Mouse (Mus musculus): Measurements from ENCODE around the gene Rere. TPM values are rescaled to one million over a fixed set of nuclear protein-coding genes. Genes with fewer than 3 reads are reported as not detected.

Gene Rere
- polyA plus RNA-seq, 2 experiments, result 28.5 to 43.3 TPM

- Histone ChIP-seq H3K4me2 (replicated peaks; ENCODE audit: low read depth, low read length, severe bottlenecking) (no peak overlapping the region), H3K4me1 (ENCODE audit: control insufficient read depth, insufficient read depth, low read length) (peaks cover 23% of the 10 kb centered on the region; the same call in 1 of the 2 replicates), H3K27ac (replicated peaks; ENCODE audit: low read depth, low read length) (no peak overlapping the region), H3K4me3 (replicated peaks; ENCODE audit: low read length) (no peak overlapping the region), H3K9ac (ENCODE audit: low read depth, low read length, severe bottlenecking) (no peak overlapping the region), H3K27me3 (ENCODE audit: control insufficient read depth, insufficient read depth, low read length) (no peaks in the 10 kb centered on the region), H3K36me3 (ENCODE audit: control insufficient read depth, insufficient read depth, low read length) (no peaks in the 10 kb centered on the region), H3K9me3 (ENCODE audit: control insufficient read depth, low read length) (no peaks in the 10 kb centered on the region)
- no peak for TF ChIP-seq POLR2A (IDR thresholded peaks at IDR 0.05; ENCODE audit: borderline replicate concordance, extremely low read depth, insufficient read depth, insufficient read length)
- ATAC-seq (ENCODE audit: low FRiP score, low read depth) (no peak), DNase-seq (ENCODE audit: low spot score) (no peak)
- WGBS, result 69% methylated on average over 12 of the region's 12 CpGs
Observed at GRCm38 (mm10) chr4:150454571-150455306, 173.3 kb downstream of the Rere start.

DNA sequence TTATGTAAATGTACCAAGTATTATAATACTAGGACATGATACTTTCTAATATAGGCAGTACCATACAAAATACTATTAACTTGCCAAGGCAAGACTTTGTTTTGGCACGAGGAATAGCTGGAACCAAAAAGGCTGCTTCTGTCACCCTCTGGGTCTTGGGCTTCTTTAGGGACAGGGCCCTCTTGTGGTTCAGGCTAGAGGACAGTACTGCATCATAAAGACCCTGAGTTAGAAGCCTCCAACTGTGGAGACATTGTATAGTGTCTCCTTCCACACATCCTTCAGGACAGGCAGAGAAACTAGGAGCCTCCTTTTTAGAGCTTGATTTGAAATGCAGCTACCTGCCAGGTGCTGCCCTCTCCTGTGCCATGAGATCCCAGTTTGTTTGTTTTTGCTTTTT lies 174.3 kb downstream of the Rere start:
- no peak overlapping the region for H3K4me2 ChIP-seq (replicated peaks; ENCODE audit: low read depth, low read length, severe bottlenecking)
- no peak for ATAC-seq (ENCODE audit: low FRiP score, low read depth)
- WGBS, result 84% methylated on average over 1 of the region's 1 CpGs

GRCm38 (mm10) chr4:150456452-150456851 lies 175.0 kb downstream of the Rere start:
- DNase-seq (ENCODE audit: low spot score) (no peak), ATAC-seq (ENCODE audit: low FRiP score, low read depth) (no peak)
- Histone ChIP-seq H3K27me3 (ENCODE audit: control insufficient read depth, insufficient read depth, low read length) (no peaks in the 10 kb centered on the region), H3K4me3 (replicated peaks; ENCODE audit: low read length) (no peak overlapping the region), H3K9ac (ENCODE audit: low read depth, low read length, severe bottlenecking) (no peak overlapping the region), H3K4me2 (replicated peaks; ENCODE audit: low read depth, low read length, severe bottlenecking) (no peak overlapping the region), H3K9me3 (ENCODE audit: control insufficient read depth, low read length) (no peaks in the 10 kb centered on the region), H3K36me3 (ENCODE audit: control insufficient read depth, insufficient read depth, low read length) (no peaks in the 10 kb centered on the region), H3K27ac (replicated peaks; ENCODE audit: low read depth, low read length) (no peak overlapping the region), H3K4me1 (ENCODE audit: control insufficient read depth, insufficient read depth, low read length) (peaks cover 23% of the 10 kb centered on the region; the same call in 1 of the 2 replicates)
- TF ChIP-seq POLR2A (IDR thresholded peaks at IDR 0.05; ENCODE audit: borderline replicate concordance, extremely low read depth, insufficient read depth, insufficient read length), result no peak
- WGBS, result 78% methylated on average over 7 of the region's 7 CpGs

More for the DNA sequence above, 174.3 kb downstream of the Rere start:
- no peak for TF ChIP-seq POLR2A (IDR thresholded peaks at IDR 0.05; ENCODE audit: borderline replicate concordance, extremely low read depth, insufficient read depth, insufficient read length)
- Histone ChIP-seq H3K9me3 (ENCODE audit: control insufficient read depth, low read length) (no peaks in the 10 kb centered on the region), H3K9ac (ENCODE audit: low read depth, low read length, severe bottlenecking) (no peak overlapping the region), H3K27me3 (ENCODE audit: control insufficient read depth, insufficient read depth, low read length) (no peaks in the 10 kb centered on the region), H3K4me1 (ENCODE audit: control insufficient read depth, insufficient read depth, low read length) (peaks cover 23% of the 10 kb centered on the region; the same call in 1 of the 2 replicates), H3K27ac (replicated peaks; ENCODE audit: low read depth, low read length) (no peak overlapping the region), H3K4me3 (replicated peaks; ENCODE audit: low read length) (no peak overlapping the region), H3K36me3 (ENCODE audit: control insufficient read depth, insufficient read depth, low read length) (no peaks in the 10 kb centered on the region)
- DNase-seq (ENCODE audit: low spot score), result no peak

DNA sequence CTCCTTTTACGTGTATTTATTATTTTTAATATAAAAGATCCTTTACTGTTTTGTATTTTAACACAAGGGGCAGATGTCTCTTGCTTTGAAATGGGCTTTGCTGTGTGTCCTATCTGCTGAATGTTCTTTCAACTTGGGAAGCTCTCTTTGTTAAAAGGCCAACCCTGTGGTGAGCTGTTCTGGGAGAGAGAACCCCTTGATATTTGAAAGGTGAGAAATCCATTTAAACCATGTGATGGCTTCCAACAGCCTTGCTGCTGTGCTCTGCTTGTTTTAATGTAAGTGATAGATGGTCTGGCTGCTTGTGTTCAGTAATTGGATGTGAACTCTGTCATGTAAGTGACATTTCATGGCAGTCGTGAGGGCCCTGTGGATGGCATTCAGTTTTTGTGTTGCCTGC lies 175.4 kb downstream of the Rere start:
- H3K9me3 ChIP-seq (ENCODE audit: control insufficient read depth, low read length), result no peaks in the 10 kb centered on the region
- ATAC-seq (ENCODE audit: low FRiP score, low read depth) (no peak), DNase-seq (ENCODE audit: low spot score) (no peak)
- H3K36me3 ChIP-seq (ENCODE audit: control insufficient read depth, insufficient read depth, low read length), result no peaks in the 10 kb centered on the region
- H3K27me3 ChIP-seq (ENCODE audit: control insufficient read depth, insufficient read depth, low read length), result no peaks in the 10 kb centered on the region
- no peak for TF ChIP-seq POLR2A (IDR thresholded peaks at IDR 0.05; ENCODE audit: borderline replicate concordance, extremely low read depth, insufficient read depth, insufficient read length)
- whole genome bisulfite sequencing, result 69% methylated on average over 2 of the region's 2 CpGs
- no peak overlapping the region for H3K4me2 ChIP-seq (replicated peaks; ENCODE audit: low read depth, low read length, severe bottlenecking)
- H3K4me1 ChIP-seq (ENCODE audit: control insufficient read depth, insufficient read depth, low read length), result peaks cover 26% of the 10 kb centered on the region; the same call in 1 of the 2 replicates
- no peak overlapping the region for H3K27ac ChIP-seq (replicated peaks; ENCODE audit: low read depth, low read length)
- H3K9ac ChIP-seq (ENCODE audit: low read depth, low read length, severe bottlenecking), result no peak overlapping the region
- H3K4me3 ChIP-seq (replicated peaks; ENCODE audit: low read length), result no peak overlapping the region

GRCm38 (mm10) chr4:150457353-150457752 lies 175.9 kb downstream of the Rere start:
- Histone ChIP-seq H3K9me3 (ENCODE audit: control insufficient read depth, low read length) (no peaks in the 10 kb centered on the region), H3K4me1 (ENCODE audit: control insufficient read depth, insufficient read depth, low read length) (peaks cover 25% of the 10 kb centered on the region; the same call in 1 of the 2 replicates), H3K9ac (ENCODE audit: low read depth, low read length, severe bottlenecking) (no peak overlapping the region), H3K36me3 (ENCODE audit: control insufficient read depth, insufficient read depth, low read length) (no peaks in the 10 kb centered on the region), H3K4me3 (replicated peaks; ENCODE audit: low read length) (no peak overlapping the region), H3K4me2 (replicated peaks; ENCODE audit: low read depth, low read length, severe bottlenecking) (no peak overlapping the region), H3K27me3 (ENCODE audit: control insufficient read depth, insufficient read depth, low read length) (no peaks in the 10 kb centered on the region), H3K27ac (replicated peaks; ENCODE audit: low read depth, low read length) (no peak overlapping the region)
- ATAC-seq (ENCODE audit: low FRiP score, low read depth) (no peak), DNase-seq (ENCODE audit: low spot score) (no peak)
- WGBS, result 63% methylated on average over 4 of the region's 4 CpGs
- TF ChIP-seq POLR2A (IDR thresholded peaks at IDR 0.05; ENCODE audit: borderline replicate concordance, extremely low read depth, insufficient read depth, insufficient read length), result no peak
